Mouse (Mus musculus) MEL (cell line): ENCODE data around the gene Hist2h2aa1.

Experiments used
- CTCF ChIP-seq, 3 experiments: IDR thresholded peaks in 2 of 3; conservative IDR thresholded peaks in 1 of 3; 2 replicates each; pipeline ENCODE4 v1.5.1; 2011 to 2012; ENCODE audit warnings: low read length in 3 of 3, low read depth in 2 of 3, mild to moderate bottlenecking in 2 of 3, improper control_type of control experiment in 1 of 3, inconsistent platforms in 1 of 3, mixed read lengths in 1 of 3, moderate library complexity in 1 of 3; ENCODE audit not compliant: control insufficient read depth in 1 of 3, insufficient read depth in 1 of 3, poor library complexity in 1 of 3, severe bottlenecking in 1 of 3
- EP300 ChIP-seq, 2 experiments: IDR thresholded peaks; 2 replicates each; pipeline ENCODE4 v1.6.1; 2011; ENCODE audit warnings: improper control_type of control experiment in 2 of 2, low read length in 2 of 2, low read depth in 1 of 2, mild to moderate bottlenecking in 1 of 2
- ETS1 ChIP-seq: IDR thresholded peaks from 2 replicates; pipeline ENCODE4 v1.6.1; 2012; ENCODE audit warnings: low read depth, mild to moderate bottlenecking, inconsistent platforms, low read length, improper control_type of control experiment, moderate library complexity
- GATA1 ChIP-seq: IDR thresholded peaks from 2 replicates; pipeline ENCODE4 v1.6.1; 2011; ENCODE audit warnings: low read depth, low read length, improper control_type of control experiment
- POLR2A ChIP-seq, 2 experiments: IDR thresholded peaks; 2 replicates each; pipeline ENCODE4 v1.6.1; 2011 to 2012; ENCODE audit warnings: low read length in 2 of 2, mild to moderate bottlenecking in 2 of 2, control low read depth in 1 of 2, improper control_type of control experiment in 1 of 2, low read depth in 1 of 2, moderate library complexity in 1 of 2; ENCODE audit not compliant: control insufficient read depth in 1 of 2, insufficient read depth in 1 of 2, poor library complexity in 1 of 2
- POLR2AphosphoS2 ChIP-seq: IDR thresholded peaks from 2 replicates; pipeline ENCODE4 v1.6.1; 2011; ENCODE audit warnings: low read length, improper control_type of control experiment
- UBTF ChIP-seq: IDR thresholded peaks from 2 replicates; pipeline ENCODE4 v1.6.1; 2012; ENCODE audit warnings: low read depth, mild to moderate bottlenecking, inconsistent platforms, low read length, improper control_type of control experiment, moderate library complexity, borderline replicate concordance; ENCODE audit not compliant: insufficient read depth

DNA sequence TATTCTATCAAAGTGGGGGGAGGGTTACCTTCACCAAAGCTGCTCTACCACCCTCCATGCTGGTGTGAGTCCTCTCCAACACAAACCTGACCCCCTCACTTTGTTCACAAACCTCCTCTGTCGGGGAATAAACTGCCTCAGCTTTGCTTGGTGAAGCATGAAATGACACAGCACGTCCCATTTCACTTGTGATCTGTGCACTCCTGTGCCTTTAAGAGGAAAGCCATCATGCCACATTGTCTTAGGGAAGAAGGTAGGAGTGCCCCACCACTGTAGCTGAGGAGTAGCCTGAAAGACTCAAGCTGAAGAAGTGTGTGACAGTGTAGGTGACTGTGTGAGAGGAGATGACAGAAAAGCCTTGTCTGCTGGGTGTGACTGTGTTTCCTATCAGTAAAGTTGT is 19.9 kb upstream of the Hist2h2aa1 start:
- TF ChIP-seq POLR2AphosphoS2 (no peak), CTCF (IDR thresholded peaks at IDR 0.05 in 2 of 3, conservative IDR thresholded peaks at IDR 0.05 in 1 of 3; ENCODE audit: control insufficient read depth in 1 of 3, insufficient read depth in 1 of 3, low read depth in 2 of 3, low read length in 3 of 3, poor library complexity in 1 of 3, severe bottlenecking in 1 of 3) (no peak), POLR2A (IDR thresholded peaks at IDR 0.05; ENCODE audit: control insufficient read depth in 1 of 2, insufficient read depth in 1 of 2, low read depth in 1 of 2, low read length in 2 of 2, poor library complexity in 1 of 2) (no peak; a peak in 1 of 4 replicates), UBTF (no peak), GATA1 (no peak; the same call in 1 of the 2 replicates), ETS1 (no peak), EP300 (IDR thresholded peaks at IDR 0.05; ENCODE audit: low read depth in 1 of 2, low read length in 2 of 2) (no peak)
